Mouse (Mus musculus) CH12.LX (cell line): ENCODE results near the gene Foxf2.

Source experiments
- CTCF ChIP-seq, 2 experiments: IDR thresholded peaks in 1 of 2; conservative IDR thresholded peaks in 1 of 2; 2 replicates each; pipeline ENCODE4 v1.5.1; 2011 to 2012; ENCODE audit warnings: low read depth in 2 of 2, low read length in 2 of 2, improper control_type of control experiment in 1 of 2, inconsistent platforms in 1 of 2, mild to moderate bottlenecking in 1 of 2, moderate library complexity in 1 of 2
- MXI1 ChIP-seq: IDR thresholded peaks from 2 replicates; pipeline ENCODE4 v1.6.1; 2011; ENCODE audit warnings: mild to moderate bottlenecking, low read depth, low read length, improper control_type of control experiment
- MYC ChIP-seq: IDR thresholded peaks from 2 replicates; pipeline ENCODE4 v1.6.1; 2011; ENCODE audit warnings: low read depth, mild to moderate bottlenecking, improper control_type of control experiment, low read length
- RCOR1 ChIP-seq: conservative IDR thresholded peaks from 2 replicates; pipeline ENCODE4 v1.6.1; 2012; ENCODE audit warnings: low read depth, mild to moderate bottlenecking, inconsistent platforms, low read length, improper control_type of control experiment
- UBTF ChIP-seq: IDR thresholded peaks from 2 replicates; pipeline ENCODE4 v1.6.1; 2012; ENCODE audit warnings: low read depth, mild to moderate bottlenecking, inconsistent platforms, low read length, improper control_type of control experiment, moderate library complexity
- USF1 ChIP-seq: IDR thresholded peaks from 2 replicates; pipeline ENCODE4 v1.6.1; 2014; ENCODE audit warnings: low read depth, mild to moderate bottlenecking, inconsistent platforms, low read length, improper control_type of control experiment
- ZMIZ1 ChIP-seq: IDR thresholded peaks from 2 replicates; pipeline ENCODE4 v1.6.1; 2012; ENCODE audit warnings: low read depth, mild to moderate bottlenecking, inconsistent platforms, low read length, improper control_type of control experiment
- ZNF384 ChIP-seq: IDR thresholded peaks from 2 replicates; pipeline ENCODE4 v1.6.1; 2012; ENCODE audit warnings: low read depth, low read length, improper control_type of control experiment, inconsistent platforms

DNA sequence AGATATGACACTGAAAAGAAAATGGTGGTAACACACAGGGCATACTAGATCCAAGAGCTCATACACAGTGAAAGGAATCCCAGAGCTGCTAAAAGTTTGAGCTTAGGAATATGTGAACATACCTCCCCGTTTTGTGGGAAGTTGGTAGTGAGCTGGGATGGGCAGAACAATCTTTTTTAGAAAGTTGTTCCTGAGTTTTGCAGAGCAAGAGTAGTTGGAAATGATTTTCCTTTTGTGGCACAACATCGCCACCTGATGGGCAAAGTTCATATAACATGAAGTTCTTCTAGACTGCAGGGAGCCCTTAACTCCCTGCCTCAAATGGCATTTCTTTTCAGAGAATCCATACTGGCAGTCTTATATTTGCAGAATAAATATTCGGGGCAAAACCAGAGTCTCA lies 33.3 kb downstream of the Foxf2 start:
- no peak for TF ChIP-seq UBTF
- TF ChIP-seq RCOR1, result 0 out of 2 replicates have a peak, but pooled peaks have one; percentile 37
- peak; percentile 33; the same call in 1 of the 2 replicates for TF ChIP-seq ZNF384
- TF ChIP-seq USF1, result no peak
- TF ChIP-seq MXI1, result no peak
- TF ChIP-seq CTCF (conservative IDR thresholded peaks at IDR 0.05 in 1 of 2, IDR thresholded peaks at IDR 0.05 in 1 of 2; ENCODE audit: low read depth in 2 of 2, low read length in 2 of 2), result peak; percentile 50 to 81
- 0 out of 2 replicates have a peak, but pooled peaks have one; percentile 45 for TF ChIP-seq MYC
- no peak for TF ChIP-seq ZMIZ1
